Mouse (Mus musculus): ENCODE data around the gene Crhr1. TPM values are rescaled to one million over a fixed set of nuclear protein-coding genes. Genes with fewer than 3 reads are reported as not detected.
"Not testable (repeated sequence)": the region's sequence is repeated elsewhere in the genome, so short reads cannot be mapped to it uniquely, and the experiment has no call there.

Gene Crhr1
- polyA plus RNA-seq, 1 experiment from 2014 or later: 2.3 TPM

DNA sequence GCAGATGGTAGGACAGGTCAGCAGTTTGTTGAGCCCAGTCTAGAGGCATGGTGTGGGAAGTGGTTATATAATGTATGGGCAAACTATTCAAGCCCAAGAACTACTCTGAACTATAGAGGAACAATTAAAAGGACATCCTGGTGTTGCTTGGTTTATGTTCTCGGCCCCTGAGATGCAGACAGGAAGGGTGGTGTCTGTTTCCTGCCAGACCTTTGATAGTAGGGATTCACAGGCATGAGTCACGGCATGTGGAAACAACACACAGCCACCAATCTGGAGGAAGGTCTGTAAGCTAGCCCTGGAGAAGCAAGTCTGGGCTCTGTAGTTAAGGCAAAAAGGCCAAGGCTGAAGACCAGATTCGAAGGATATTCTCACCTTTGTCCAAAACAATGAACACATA, 70.6 kb downstream of the Crhr1 start:
- Histone ChIP-seq H3K4me1 (replicated peaks) (no peaks in the 10 kb centered on the region), H3K4me2 (replicated peaks) (no peak overlapping the region), H3K4me3 (replicated peaks) (no peak overlapping the region), H3K27ac (no peak overlapping the region), H3K9me3 (peaks cover 9% of the 10 kb centered on the region; the same call in 1 of the 2 replicates), H3K27me3 (no peaks in the 10 kb centered on the region), H3K36me3 (no peaks in the 10 kb centered on the region), H3K9ac (replicated peaks) (no peak overlapping the region)
- ATAC-seq: no peak
- WGBS: 84% methylated on average over 3 of the region's 3 CpGs

DNA sequence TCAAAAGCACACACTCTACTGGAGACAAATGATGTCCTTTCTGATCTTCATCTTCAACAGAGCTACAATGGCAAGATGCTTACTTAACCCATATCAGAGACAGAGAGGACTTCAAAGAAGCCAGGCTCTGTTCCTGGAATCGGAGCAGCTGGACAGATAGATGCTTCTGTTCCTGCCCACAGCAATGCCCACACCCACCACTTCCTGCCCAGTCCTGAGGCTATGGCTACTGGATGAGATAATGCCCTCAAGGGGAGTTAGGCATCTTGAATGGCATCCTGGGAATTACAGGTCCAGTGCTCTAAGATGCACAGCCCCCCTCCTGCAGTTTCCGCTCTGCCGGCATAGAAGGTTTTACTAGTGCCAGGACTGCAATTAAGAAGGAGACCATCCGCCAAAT, 73.9 kb downstream of the Crhr1 start:
- no peak for ATAC-seq
- H3K9me3 ChIP-seq: peaks cover 7% of the 10 kb centered on the region; the same call in 1 of the 2 replicates
- H3K9ac ChIP-seq (replicated peaks): no peak overlapping the region
- no peak overlapping the region for H3K4me3 ChIP-seq (replicated peaks)
- no peaks in the 10 kb centered on the region for H3K4me1 ChIP-seq (replicated peaks)
- H3K4me2 ChIP-seq (replicated peaks): no peak overlapping the region
- H3K27me3 ChIP-seq: no peaks in the 10 kb centered on the region
- H3K36me3 ChIP-seq: no peaks in the 10 kb centered on the region
- WGBS: 85% methylated on average over 4 of the region's 4 CpGs
- no peak overlapping the region for H3K27ac ChIP-seq

DNA sequence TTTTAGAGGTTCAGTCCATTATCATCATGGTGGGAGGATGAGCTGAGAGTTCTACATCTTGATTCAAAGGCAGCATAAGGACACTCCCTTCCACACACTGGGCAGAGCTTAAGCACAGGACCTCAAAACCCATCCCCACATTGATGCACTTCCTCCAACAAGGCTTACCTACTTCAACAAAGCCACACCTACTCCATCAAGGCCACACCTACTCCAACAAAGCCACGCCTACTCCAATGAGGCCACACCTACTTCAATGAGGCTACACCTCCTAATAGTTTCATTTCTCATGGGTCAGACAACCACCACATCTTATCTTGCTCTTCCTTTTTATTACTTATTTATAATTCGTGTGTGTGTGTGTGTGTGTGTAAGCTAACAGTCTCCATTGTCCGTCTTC, 76.4 kb downstream of the Crhr1 start:
- H3K4me1 ChIP-seq (replicated peaks): no peaks in the 10 kb centered on the region
- 68% methylated on average over 3 of the region's 3 CpGs for WGBS
- no peaks in the 10 kb centered on the region for H3K36me3 ChIP-seq
- H3K27ac ChIP-seq: no peak overlapping the region
- H3K9ac ChIP-seq (replicated peaks): no peak overlapping the region
- H3K9me3 ChIP-seq: no peaks in the 10 kb centered on the region
- no peak for ATAC-seq
- no peak overlapping the region for H3K4me2 ChIP-seq (replicated peaks)
- no peaks in the 10 kb centered on the region for H3K27me3 ChIP-seq
- H3K4me3 ChIP-seq (replicated peaks): no peak overlapping the region

DNA sequence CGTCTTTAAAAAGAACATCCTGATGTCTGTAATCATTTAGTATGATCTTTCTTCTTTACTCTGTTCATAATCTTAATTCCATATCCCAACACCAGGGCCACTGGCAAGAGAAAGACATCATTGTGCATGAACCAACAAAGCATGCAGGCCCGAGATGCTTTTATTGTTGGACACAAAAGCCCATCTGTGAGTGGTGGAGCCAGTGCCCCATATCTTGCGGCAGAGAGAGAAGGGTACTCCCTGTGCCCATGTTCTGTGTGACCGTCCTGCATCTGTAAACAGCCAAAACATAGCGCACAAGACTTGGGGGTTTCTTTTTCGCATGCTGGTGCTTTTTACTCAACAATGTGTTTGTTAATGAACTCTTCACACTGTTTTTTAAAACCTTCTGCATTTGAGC, 78.6 kb downstream of the Crhr1 start:
- no peak for ATAC-seq
- Histone ChIP-seq H3K9me3 (no peaks in the 10 kb centered on the region), H3K4me1 (replicated peaks) (no peaks in the 10 kb centered on the region), H3K9ac (replicated peaks) (no peak overlapping the region), H3K4me2 (replicated peaks) (no peak overlapping the region), H3K36me3 (no peaks in the 10 kb centered on the region), H3K27me3 (no peaks in the 10 kb centered on the region), H3K27ac (no peak overlapping the region), H3K4me3 (replicated peaks) (no peak overlapping the region)
- WGBS: 77% methylated on average over 6 of the region's 6 CpGs

DNA sequence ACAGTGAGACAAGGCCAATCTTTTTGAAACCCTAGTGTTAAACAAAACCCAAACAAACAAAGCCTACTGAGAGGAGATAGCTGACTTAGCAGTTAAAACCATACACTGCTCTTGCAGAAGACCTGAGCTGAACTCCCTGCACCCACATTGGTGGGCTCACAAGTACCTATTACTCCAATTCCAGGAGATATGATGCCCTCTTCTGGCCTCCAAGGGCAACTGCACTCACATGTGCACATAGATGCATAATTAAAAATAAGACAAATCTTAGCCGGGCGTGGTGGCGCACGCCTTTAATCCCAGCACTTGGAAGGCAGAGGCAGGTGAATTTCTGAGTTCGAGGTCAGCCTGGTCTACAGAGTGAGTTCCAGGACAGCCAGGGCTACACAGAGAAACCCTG, 81.5 kb downstream of the Crhr1 start:
- not testable (repeated sequence) for H3K9ac ChIP-seq (replicated peaks); H3K4me2 ChIP-seq (replicated peaks); H3K27ac ChIP-seq; H3K4me3 ChIP-seq (replicated peaks); H3K27me3 ChIP-seq; H3K36me3 ChIP-seq; H3K4me1 ChIP-seq (replicated peaks); ATAC-seq; H3K9me3 ChIP-seq
- WGBS: 95% methylated on average over 5 of the region's 5 CpGs

DNA sequence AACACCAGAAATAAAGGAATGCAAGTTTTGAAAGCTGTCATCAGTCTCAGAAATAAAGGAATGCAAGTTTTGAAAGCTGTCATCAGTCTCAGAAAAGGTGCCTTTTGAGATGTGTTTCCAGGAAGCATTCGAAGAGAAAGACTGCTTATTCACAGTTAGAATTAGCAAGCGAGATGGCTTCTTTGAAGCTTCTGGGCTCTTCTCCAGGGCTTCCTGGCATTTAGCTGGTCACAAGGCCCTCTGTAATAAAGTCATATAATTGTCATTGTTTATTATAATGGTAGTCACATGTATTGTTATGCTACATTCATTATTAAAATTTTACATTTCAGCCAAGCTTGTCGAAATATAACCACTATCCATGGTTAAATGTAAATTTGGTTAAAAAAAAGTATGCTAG, 85.4 kb downstream of the Crhr1 start:
- ATAC-seq: no peak
- Histone ChIP-seq H3K27ac (no peak overlapping the region), H3K4me3 (replicated peaks) (no peak overlapping the region), H3K27me3 (0 out of 2 replicates have a peak, but pooled peaks cover 4% of the 10 kb centered on the region), H3K9ac (replicated peaks) (no peak overlapping the region), H3K9me3 (no peaks in the 10 kb centered on the region), H3K36me3 (no peaks in the 10 kb centered on the region), H3K4me1 (replicated peaks) (no peaks in the 10 kb centered on the region), H3K4me2 (replicated peaks) (no peak overlapping the region)
- 79% methylated on average over 3 of the region's 3 CpGs for WGBS

DNA sequence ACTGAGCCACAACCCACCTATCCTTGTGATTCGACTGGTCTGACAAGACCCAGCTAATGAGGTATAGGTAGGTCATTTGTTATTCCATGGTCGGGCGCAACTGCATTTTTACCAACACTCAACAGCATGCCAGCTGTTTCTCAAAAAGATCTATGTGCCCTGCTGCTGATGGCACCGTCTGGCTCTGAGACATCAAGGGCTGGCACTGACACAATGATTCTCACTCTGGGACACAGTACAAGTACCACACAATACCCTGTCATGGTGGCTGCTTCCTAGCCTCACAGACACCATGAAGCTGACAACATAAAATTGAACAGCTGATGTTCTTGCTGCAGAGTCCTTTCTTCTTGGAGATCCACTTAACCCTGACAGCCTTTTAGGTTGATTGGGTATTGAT, 87.6 kb downstream of the Crhr1 start:
- Histone ChIP-seq H3K9ac (replicated peaks) (no peak overlapping the region), H3K27me3 (0 out of 2 replicates have a peak, but pooled peaks cover 4% of the 10 kb centered on the region), H3K36me3 (no peaks in the 10 kb centered on the region), H3K4me1 (replicated peaks) (no peaks in the 10 kb centered on the region), H3K4me2 (replicated peaks) (no peak overlapping the region), H3K9me3 (no peaks in the 10 kb centered on the region), H3K4me3 (replicated peaks) (no peak overlapping the region), H3K27ac (no peak overlapping the region)
- 90% methylated on average over 4 of the region's 4 CpGs for WGBS
- ATAC-seq: no peak

DNA sequence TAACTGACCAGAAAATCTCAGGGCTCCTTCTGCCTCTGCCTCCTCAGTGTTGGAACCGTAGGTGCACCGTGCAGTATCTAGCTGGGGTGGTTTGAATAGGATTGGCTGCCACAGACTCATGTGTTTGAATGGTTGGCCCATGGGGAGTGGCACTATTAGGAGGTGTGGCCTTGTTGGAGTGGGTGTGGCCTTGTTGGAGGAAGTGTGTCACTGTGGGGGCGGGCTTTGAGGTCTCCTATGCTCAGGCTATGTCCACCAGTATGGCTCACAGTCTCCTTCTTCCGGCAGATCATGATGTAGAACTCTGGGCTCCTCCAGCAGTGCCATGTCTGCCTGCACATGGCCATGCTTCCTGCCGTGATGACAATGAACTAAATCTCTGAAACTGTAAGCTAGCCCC, 89.1 kb downstream of the Crhr1 start:
- H3K27ac ChIP-seq: no peak overlapping the region
- no peak overlapping the region for H3K4me2 ChIP-seq (replicated peaks)
- no peaks in the 10 kb centered on the region for H3K9me3 ChIP-seq
- ATAC-seq: no peak
- no peak overlapping the region for H3K9ac ChIP-seq (replicated peaks)
- 0 out of 2 replicates have a peak, but pooled peaks cover 4% of the 10 kb centered on the region for H3K27me3 ChIP-seq
- H3K36me3 ChIP-seq: no peaks in the 10 kb centered on the region
- no peak overlapping the region for H3K4me3 ChIP-seq (replicated peaks)
- 77% methylated on average over 5 of the region's 5 CpGs for WGBS
- H3K4me1 ChIP-seq (replicated peaks): no peaks in the 10 kb centered on the region

DNA sequence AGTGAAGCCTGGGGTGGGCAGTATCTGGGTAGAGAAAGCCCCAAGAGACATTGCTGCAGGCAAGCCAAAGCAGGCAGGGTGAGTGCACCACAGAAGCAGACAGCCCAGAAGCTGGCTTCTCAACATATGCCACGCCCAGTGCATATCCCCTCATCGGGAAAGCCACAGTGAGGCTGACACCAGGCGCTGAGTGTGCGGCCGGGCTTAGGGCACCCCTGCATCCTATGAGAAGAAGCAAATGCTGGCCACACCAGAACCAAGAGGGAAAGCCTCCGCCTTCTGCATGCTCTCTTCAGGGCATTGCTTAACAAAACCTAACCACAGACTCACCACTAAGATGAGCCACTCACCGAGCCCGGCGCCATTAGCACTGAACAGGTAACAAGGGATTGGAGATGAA, 90.6 kb downstream of the Crhr1 start:
- H3K4me1 ChIP-seq (replicated peaks): no peaks in the 10 kb centered on the region
- 0 out of 2 replicates have a peak, but pooled peaks cover 4% of the 10 kb centered on the region for H3K27me3 ChIP-seq
- H3K36me3 ChIP-seq: no peaks in the 10 kb centered on the region
- H3K9me3 ChIP-seq: no peaks in the 10 kb centered on the region
- ATAC-seq: no peak
- WGBS: 88% methylated on average over 9 of the region's 9 CpGs
- H3K9ac ChIP-seq (replicated peaks): no peak overlapping the region
- H3K27ac ChIP-seq: no peak overlapping the region
- H3K4me2 ChIP-seq (replicated peaks): no peak overlapping the region
- no peak overlapping the region for H3K4me3 ChIP-seq (replicated peaks)

Other genes with a start within 250 kb of the Crhr1 start
- 113 and 138 TPM in 2 replicates for gene Nsf, start 178.8 kb upstream of the Crhr1 start, polyA plus RNA-seq (2015; fragmentation: Nextera tagmentation; extraction: Ambion mirVana)
- gene Arf2, start 166.1 kb upstream of the Crhr1 start, polyA plus RNA-seq (2015; fragmentation: Nextera tagmentation; extraction: Ambion mirVana): 195 and 211 TPM in 2 replicates
- not detected in 2 replicates for gene Sppl2c, start 53.5 kb downstream of the Crhr1 start, polyA plus RNA-seq (2015; fragmentation: Nextera tagmentation; extraction: Ambion mirVana)
- gene Mapt, start 98.5 kb downstream of the Crhr1 start, polyA plus RNA-seq (2015; fragmentation: Nextera tagmentation; extraction: Ambion mirVana): 537 and 610 TPM in 2 replicates